Mouse (Mus musculus) left cerebral cortex, adult 9 months (tissue): Measurements from ENCODE around the gene Gtf2b.

Experiments used
- DNase-seq, 2 experiments: peaks; one replicate each; pipeline ENCODE4 v3.0.0; 2022; ENCODE audit warnings: low spot score in 2 of 2

Gene Gtf2b

DNA sequence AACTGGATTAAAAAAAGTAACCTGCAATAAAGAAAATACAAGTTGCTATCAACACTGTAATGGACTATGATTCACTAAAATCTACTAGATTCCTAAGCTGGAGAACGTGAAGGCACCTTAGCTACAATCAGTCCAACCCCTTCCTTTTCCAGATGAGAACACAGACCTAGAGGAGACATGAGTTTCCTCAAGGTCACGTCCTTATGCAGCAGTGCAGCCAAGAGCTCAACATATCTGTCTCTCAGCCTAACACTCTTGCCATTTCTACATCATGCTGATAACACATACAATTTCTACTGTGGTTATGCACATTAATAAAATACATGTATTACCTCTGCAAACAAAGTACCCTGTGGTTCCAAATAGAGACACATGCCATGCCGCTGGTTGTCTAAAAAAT lies 46.7 kb downstream of the Gtf2b start:
- DNase-seq: no peak

DNA sequence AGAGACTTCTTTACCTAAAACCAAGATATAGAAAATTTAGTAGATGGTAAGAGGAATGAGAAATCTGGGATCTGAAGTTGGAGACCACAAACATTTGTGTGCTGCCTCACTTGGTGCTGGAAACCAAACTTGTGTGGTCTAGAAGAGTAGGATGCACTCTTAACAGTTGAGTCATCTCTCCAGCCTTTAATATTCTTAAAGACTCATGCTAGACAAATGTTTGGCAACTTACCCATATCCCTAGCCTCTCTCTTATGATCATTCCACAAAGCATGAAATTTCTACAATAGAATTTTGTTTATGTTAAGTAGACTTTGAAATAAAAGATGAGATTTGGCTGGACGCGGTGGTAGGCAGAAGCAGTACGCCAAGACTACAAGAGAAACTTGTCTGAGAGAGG lies 52.7 kb downstream of the Gtf2b start:
- DNase-seq: no peak

DNA sequence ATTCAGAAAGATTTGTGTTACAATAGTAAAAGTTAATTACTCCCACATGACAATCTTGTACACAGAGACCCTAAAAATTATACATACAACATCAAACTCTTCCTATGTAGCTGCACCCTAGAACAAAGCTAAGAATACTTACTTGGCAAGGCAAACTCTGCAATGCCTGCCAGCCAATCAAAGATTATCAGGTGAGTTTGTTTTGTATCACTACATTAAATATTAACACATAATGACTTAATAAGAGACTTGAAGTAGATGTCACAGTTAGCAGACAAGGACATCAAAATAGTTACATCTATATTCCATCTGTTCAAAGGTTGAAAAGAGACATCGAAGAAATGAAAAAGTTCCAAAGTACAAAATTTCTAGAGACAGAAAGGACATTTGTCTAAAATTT lies 58.8 kb downstream of the Gtf2b start:
- DNase-seq: no peak

DNA sequence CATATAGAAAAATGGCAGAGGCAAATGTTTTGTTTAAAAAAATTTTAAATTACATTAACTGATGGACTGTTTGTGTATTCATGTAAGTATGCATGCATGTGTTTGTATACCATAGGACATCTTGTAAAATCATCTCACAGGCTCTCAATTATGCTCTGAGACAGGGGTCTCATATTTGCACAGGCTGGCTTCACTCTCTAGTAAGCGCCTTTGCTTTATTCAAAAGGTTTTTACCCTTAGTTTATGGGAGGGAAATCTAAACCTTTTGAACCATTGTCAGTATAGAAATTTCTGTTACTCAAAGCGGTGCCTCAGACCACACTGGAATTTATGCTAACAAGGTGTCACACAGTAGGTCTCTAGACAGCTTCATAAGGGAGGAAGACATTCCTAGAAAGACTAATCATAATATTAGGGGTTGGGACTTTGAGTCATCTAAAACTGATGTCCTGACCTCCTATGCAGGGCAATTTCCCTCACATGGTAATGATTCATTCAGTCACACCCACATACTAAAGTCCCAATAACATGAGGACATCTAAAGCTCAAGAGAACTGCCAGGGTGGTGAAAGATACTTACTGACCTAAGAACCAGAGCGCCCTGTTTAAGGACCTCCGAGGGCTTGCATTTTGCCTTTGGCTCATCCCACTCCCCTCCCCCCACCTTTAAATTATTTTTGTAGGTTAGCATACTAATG lies 61.8 kb downstream of the Gtf2b start:
- no peak for DNase-seq

DNA sequence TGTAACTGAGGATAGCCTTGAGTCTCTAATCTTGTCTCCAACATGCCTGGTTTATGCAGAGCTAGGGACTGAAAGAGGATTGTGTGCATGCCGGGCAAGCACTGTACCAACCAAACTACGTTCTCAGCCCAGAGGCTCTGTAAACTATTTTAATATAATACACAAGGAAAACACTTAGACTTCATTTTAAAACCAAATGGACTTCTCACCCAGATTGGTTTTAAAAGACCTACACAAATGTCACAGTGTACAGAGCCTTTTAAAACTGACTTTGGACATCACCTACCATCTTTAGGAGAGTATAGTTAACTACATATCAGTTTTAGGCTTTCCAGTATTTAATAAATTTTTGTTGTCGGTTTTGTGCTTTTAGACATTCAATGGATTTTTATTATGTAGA lies 68.1 kb downstream of the Gtf2b start:
- DNase-seq: no peak
